Mouse (Mus musculus) heart, postnatal 0 days (tissue): ENCODE measurements around the gene Nr1d2. TPM values are rescaled to one million over a fixed set of nuclear protein-coding genes. Genes with fewer than 3 reads are reported as not detected.
A peak's percentile ranks its signal among the peaks of the same experiment; 100 is the strongest.
"Not testable (repeated sequence)": the region's sequence is repeated elsewhere in the genome, so short reads cannot be mapped to it uniquely, and the experiment has no call there.

Experiments used
- ATAC-seq: fragments of 200-750 bp; cut with Nextera tagmentation; 2 replicates; pipeline ENCODE4 v1.8.0; 2017; ENCODE audit warnings: low read depth, moderate number of reproducible peaks, moderate library complexity; ENCODE audit not compliant: insufficient read depth
- DNase-seq: peaks from one replicate; pipeline ENCODE4 v3.0.0-alpha.2; 2016; ENCODE audit warnings: low spot score
- H3K27ac ChIP-seq: fragments of 300-500 bp; sonication (generic); 2 replicates; pipeline ENCODE4 v1.5.1; 2014; ENCODE audit warnings: low read depth, mild to moderate bottlenecking
- H3K27me3 ChIP-seq: fragments of 300-500 bp; sonication (generic); 2 replicates; pipeline ENCODE4 v1.6.1; 2014; ENCODE audit warnings: low read length, mixed read lengths; ENCODE audit not compliant: control insufficient read depth, insufficient read depth
- H3K36me3 ChIP-seq: fragments of 300-500 bp; sonication (generic); replicated peaks from 2 replicates; pipeline ENCODE4 v1.6.1; 2014; ENCODE audit warnings: low read length, mixed read lengths; ENCODE audit not compliant: control insufficient read depth, insufficient read depth
- H3K4me1 ChIP-seq: fragments of 300-500 bp; sonication (generic); 2 replicates; pipeline ENCODE4 v1.6.1; 2014; ENCODE audit warnings: antibody characterized with exemption; ENCODE audit not compliant: control insufficient read depth, insufficient read depth
- H3K4me2 ChIP-seq: fragments of 300-500 bp; sonication (generic); 2 replicates; pipeline ENCODE4 v1.6.1; 2014; ENCODE audit warnings: low read depth, mild to moderate bottlenecking, low read length, moderate library complexity
- H3K4me3 ChIP-seq: fragments of 300-500 bp; sonication (generic); 2 replicates; pipeline ENCODE4 v1.5.1; 2014; ENCODE audit warnings: low read depth, low read length
- H3K9ac ChIP-seq: fragments of 300-500 bp; sonication (generic); replicated peaks from 2 replicates; pipeline ENCODE4 v1.6.1; 2014; ENCODE audit warnings: low read depth, low read length, mixed read lengths
- H3K9me3 ChIP-seq: fragments of 300-500 bp; sonication (generic); replicated peaks from 2 replicates; pipeline ENCODE4 v1.6.1; 2016; ENCODE audit warnings: low read length; ENCODE audit not compliant: control insufficient read depth
- CTCF ChIP-seq: IDR thresholded peaks from 2 replicates; pipeline ENCODE4 v1.5.1; 2016; ENCODE audit warnings: antibody characterized with exemption, control low read depth, low read depth
- EP300 ChIP-seq: IDR thresholded peaks from 2 replicates; pipeline ENCODE4 v1.6.1; 2016; ENCODE audit warnings: antibody characterized with exemption, low read depth
- WGBS: fragments of 180-500 bp; shearing (Covaris S2); extraction: QIAGEN DNeasy Blood & Tissue Kit; methylation state at CpG from one replicate; pipeline ENCODE4 v1.1.7; 2014; 5-methylcytosine and 5-hydroxymethylcytosine counted together
- polyA plus RNA-seq: library from polyadenylated mRNA; unstranded; fragments of >200 nt; fragmentation: Nextera tagmentation; extraction: Ambion mirVana; gene quantifications from 2 replicates; pipeline ENCODE4 v1.2.1, GENCODE M21; 2015
- total RNA-seq: library from RNA; depleted of rRNA; stranded (reverse); fragments of >200 nt; gene quantifications from 2 replicates; pipeline ENCODE4 v1.2.3, GENCODE M21; 2014; ENCODE audit warnings: low replicate concordance

Gene Nr1d2
- total and polyA plus RNA-seq, 2 experiments from 2014 or later = 23.5 to 30.9 TPM

DNA sequence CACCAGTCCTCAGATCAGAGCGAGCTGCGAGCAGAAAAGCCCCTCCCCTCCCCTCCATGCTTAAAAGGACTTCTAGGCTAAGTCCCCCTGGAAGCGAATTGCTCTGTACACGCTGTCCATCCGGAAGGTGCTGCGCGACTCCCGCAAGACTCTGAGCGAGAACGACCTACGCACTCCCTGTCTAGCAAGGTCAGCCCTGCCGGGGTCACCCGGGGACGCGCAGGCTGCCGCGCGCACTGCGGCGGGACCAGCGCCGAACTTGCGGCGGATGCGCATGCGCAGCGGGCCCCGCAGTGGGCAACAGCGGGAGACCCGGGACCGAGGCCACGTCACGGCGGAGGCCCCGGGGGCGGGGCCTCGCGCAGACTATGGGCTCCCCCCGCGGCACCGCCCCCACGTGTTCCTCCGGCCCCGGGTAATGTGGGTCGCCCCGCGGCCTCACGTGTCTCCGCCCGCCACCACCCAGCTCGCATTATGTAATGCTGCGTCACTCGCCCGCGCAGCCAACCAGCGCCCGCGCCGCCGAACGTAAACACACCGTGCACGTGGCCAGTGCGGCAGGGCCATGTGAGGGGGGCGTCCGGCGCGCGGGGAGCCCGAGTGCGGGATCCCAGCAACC, 687 bp downstream of the Nr1d2 start:
- peak overlapping the region; percentile 90 for H3K4me2 ChIP-seq
- TF ChIP-seq CTCF = no peak
- peak; percentile 93 for TF ChIP-seq EP300
- WGBS = under 1% methylated on average over 66 of the region's 71 CpGs

DNA sequence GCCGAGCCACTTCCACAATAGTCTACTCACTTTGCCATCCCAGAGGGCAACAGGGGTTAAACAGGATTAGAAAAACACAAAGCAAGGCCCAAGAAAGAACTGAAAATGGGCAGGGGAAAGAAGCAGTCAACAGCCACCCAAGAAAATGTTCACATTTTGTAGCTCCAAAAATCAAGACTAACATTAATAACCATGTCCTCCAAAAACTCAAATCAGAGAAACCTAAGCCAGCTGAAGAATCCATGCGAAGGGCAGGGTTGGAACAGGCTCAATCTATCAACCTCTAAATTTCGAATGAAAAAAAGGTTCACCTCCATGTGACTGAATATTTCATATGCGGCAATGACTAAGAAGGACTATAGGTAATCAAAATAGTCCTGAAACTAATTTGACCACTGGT, 1.5 kb downstream of the Nr1d2 start:
- H3K9me3 ChIP-seq = no peaks in the 10 kb centered on the region
- peak overlapping the region; percentile 100 for H3K27ac ChIP-seq
- no peak for TF ChIP-seq EP300
- no peak for TF ChIP-seq CTCF
- peak overlapping the region; percentile 92 for H3K4me3 ChIP-seq
- peak overlapping the region; percentile 94; the same call in 1 of the 2 replicates for H3K9ac ChIP-seq
- peak overlapping the region; percentile 90 for H3K4me2 ChIP-seq
- ATAC-seq (no peak), DNase-seq (no peak)
- WGBS = 67% methylated on average over 4 of the region's 4 CpGs
- H3K4me1 ChIP-seq = peaks cover 32% of the 10 kb centered on the region
- no peaks in the 10 kb centered on the region for H3K27me3 ChIP-seq
- H3K36me3 ChIP-seq = no peaks in the 10 kb centered on the region

More for the DNA sequence above, 687 bp downstream of the Nr1d2 start:
- Histone ChIP-seq H3K27ac (peak overlapping the region; percentile 100), H3K4me3 (peak overlapping the region; percentile 92), H3K9me3 (no peaks in the 10 kb centered on the region), H3K4me1 (peaks cover 24% of the 10 kb centered on the region), H3K27me3 (no peaks in the 10 kb centered on the region), H3K36me3 (no peaks in the 10 kb centered on the region), H3K9ac (peak overlapping the region; percentile 94)
- DNase-seq = peak; percentile 97
- peak; percentile 86 for ATAC-seq

DNA sequence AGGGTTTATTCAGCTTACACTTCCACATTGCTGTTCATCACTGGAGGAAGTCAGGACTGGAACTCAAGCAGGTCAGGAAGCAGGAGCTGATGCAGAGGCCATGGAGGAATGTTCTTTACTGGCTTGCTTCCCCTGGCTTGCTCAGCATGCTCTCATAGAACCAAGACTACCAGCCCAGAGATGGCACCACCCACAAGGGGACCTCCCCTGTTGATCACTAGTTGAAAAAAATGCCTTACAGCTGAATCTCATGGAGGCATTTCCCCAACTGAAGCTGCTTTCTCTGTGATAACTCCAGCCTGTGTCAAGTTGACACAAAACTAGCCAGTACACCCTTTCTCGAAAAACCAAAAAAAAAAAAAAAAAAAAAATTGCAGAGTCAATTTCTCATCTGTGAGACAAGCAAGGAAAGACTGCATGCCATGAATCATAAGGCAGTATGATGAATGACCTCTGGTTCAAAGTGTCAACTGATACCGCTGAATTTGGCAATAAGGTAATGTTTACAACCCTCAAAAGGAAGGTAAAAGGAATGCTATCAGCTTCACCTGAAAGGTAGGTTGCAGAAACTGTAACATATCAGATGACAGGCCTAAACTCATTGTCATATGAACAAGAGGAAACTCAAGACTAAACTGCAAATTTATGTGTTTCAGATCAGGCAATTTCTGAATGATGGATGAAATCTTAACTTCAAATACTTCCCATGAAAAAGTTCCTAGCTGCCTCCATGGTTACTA, 2.3 kb downstream of the Nr1d2 start:
- not testable (repeated sequence) for H3K4me3 ChIP-seq, ATAC-seq, H3K36me3 ChIP-seq, H3K9me3 ChIP-seq, H3K4me2 ChIP-seq, H3K27me3 ChIP-seq, DNase-seq, H3K9ac ChIP-seq, H3K27ac ChIP-seq
- 79% methylated on average over 2 of the region's 2 CpGs for WGBS
- H3K4me1 ChIP-seq = peaks cover 36% of the 10 kb centered on the region

DNA sequence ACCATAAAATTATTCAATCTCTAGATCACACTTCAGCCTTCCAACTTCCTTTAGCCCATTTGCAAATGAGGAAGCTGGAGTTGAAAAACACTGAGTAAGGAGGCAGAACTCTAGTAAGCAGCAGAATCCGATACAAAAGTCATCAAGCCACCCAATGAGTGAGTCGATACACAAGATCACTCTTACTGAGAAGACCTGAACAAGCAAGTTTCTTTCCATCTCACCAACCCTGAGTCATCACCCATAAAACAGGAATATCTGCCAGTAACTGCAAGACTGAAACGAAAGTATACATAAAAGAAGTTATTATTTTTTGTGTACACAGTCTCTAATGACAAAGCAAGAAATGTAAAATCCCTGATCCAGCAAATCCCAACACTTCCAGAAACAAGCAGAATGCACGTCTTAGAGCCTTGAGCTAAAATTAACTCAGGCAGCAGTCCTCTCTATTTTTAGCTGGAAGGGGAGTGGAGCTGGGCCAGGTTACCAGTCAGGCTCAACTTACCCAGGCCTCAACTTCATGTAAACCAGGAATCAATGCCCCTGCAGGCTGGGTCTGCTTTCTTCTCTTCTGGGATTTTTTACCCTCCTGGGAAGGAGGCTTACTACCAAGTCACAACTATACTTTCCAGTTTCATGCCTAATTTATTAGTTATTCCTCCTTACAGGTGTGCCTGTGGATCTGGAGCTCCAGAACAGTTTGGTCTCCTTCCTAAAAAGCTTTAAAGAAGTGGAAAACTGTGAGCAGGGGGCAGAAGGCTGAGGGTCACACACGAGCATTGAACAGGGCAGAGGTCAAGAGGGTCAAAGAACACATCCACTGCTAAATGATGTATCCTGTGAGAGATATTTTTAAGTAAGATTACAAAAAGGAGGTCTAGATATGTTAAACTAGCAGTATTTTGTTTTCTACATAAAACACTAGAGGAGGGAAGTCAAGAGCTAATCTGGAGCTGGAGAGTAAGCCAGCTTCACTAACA, 4.7 kb downstream of the Nr1d2 start:
- H3K9ac ChIP-seq = no peak overlapping the region
- peak overlapping the region; percentile 10 for H3K4me3 ChIP-seq

DNA sequence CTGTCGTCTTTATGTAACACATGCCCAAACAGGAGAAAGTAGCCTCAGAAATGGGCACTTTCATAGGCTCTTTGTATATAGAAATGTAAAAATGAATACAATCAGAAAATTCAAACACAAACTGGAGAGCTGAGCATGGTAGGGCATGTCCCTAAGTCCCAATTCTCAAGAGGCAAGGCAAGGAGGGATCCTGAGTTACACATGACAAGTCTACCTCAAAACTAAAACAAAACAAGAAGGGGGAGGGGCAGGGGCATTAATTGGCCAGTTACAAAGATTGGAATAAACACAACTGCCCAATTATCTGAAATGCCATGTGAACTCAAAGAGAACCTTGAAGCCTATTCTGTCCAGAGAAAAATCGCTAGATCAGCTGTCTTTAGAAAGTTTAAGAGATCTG, 5.9 kb downstream of the Nr1d2 start:
- no peak for TF ChIP-seq EP300
- H3K27ac ChIP-seq = peak overlapping the region; percentile 71; the same call in 1 of the 2 replicates
- no peaks in the 10 kb centered on the region for H3K9me3 ChIP-seq
- 67% methylated on average over 2 of the region's 2 CpGs for WGBS
- DNase-seq (no peak), ATAC-seq (no peak)
- no peaks in the 10 kb centered on the region for H3K36me3 ChIP-seq
- no peak overlapping the region for H3K4me3 ChIP-seq
- no peaks in the 10 kb centered on the region for H3K27me3 ChIP-seq
- H3K9ac ChIP-seq = no peak overlapping the region
- H3K4me1 ChIP-seq = peaks cover 36% of the 10 kb centered on the region
- H3K4me2 ChIP-seq = peak overlapping the region; percentile 56; the same call in 1 of the 2 replicates

More for the DNA sequence above, 4.7 kb downstream of the Nr1d2 start:
- Histone ChIP-seq H3K4me1 (peaks cover 36% of the 10 kb centered on the region), H3K27me3 (no peaks in the 10 kb centered on the region), H3K27ac (peak overlapping the region; percentile 71), H3K36me3 (no peaks in the 10 kb centered on the region), H3K9me3 (no peaks in the 10 kb centered on the region), H3K4me2 (peak overlapping the region; percentile 56)
- TF ChIP-seq CTCF (no peak), EP300 (no peak)
- ATAC-seq (no peak), DNase-seq (peak; percentile 73)
- 23% methylated on average over 5 of the region's 5 CpGs for WGBS

DNA sequence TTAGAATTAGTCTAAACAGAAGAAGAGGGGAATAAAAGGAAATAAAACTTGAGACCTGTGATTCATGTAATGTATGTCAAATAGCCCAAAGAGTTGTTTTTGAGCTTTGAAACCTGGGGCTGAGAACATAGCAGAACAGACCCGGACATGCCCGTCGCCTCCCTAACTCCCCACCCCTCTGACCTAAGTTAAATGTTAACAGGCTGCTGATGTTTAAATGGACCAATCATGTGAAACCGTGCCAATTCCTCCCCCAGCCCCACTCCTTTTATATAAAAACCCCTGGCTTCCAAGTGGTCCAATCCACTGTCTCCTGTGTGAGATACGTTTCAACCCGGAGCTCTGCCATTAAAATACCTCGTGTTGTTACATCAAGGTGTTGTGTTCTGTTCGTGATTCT, 7.1 kb downstream of the Nr1d2 start:
- H3K9ac ChIP-seq, H3K4me2 ChIP-seq, H3K4me3 ChIP-seq, H3K9me3 ChIP-seq, H3K27me3 ChIP-seq, H3K36me3 ChIP-seq, H3K27ac ChIP-seq, ATAC-seq, DNase-seq: not testable (repeated sequence)
- H3K4me1 ChIP-seq = peaks cover 29% of the 10 kb centered on the region
- WGBS = 96% methylated on average over 8 of the region's 8 CpGs

DNA sequence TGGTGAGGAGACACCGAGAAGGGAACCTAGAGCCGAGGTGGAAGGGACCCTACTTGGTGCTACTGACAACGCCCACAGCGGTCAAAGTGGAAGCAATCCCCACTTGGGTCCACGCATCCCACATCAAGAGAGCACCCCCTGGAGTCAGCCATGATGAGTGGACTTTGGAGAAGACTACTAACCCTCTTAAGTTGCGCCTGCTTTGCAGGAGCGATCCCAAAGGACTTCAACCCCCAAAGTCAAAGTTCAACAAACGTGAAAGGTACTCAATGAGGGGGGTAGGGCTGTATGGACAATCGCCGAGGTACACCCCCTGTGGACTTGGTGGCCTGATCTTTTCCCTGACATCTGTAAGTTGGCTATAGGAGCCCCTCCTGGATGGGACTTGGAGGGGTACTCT, 9.2 kb downstream of the Nr1d2 start:
- 94% methylated on average over 10 of the region's 10 CpGs for WGBS
- not testable (repeated sequence) for DNase-seq, H3K27me3 ChIP-seq, H3K36me3 ChIP-seq, H3K9ac ChIP-seq, H3K4me2 ChIP-seq, ATAC-seq, H3K9me3 ChIP-seq, H3K27ac ChIP-seq, H3K4me3 ChIP-seq
- peaks cover 26% of the 10 kb centered on the region for H3K4me1 ChIP-seq
